Mouse (Mus musculus) lung, postnatal 4 days (tissue): Measurements from ENCODE around the gene Gm11549.
A peak's percentile ranks its signal among the peaks of the same experiment; 100 is the strongest.

Experiments used
- DNase-seq, 2 experiments: peaks; one replicate each; pipeline ENCODE4 v3.0.0; 2021

Gene Gm11549

DNA sequence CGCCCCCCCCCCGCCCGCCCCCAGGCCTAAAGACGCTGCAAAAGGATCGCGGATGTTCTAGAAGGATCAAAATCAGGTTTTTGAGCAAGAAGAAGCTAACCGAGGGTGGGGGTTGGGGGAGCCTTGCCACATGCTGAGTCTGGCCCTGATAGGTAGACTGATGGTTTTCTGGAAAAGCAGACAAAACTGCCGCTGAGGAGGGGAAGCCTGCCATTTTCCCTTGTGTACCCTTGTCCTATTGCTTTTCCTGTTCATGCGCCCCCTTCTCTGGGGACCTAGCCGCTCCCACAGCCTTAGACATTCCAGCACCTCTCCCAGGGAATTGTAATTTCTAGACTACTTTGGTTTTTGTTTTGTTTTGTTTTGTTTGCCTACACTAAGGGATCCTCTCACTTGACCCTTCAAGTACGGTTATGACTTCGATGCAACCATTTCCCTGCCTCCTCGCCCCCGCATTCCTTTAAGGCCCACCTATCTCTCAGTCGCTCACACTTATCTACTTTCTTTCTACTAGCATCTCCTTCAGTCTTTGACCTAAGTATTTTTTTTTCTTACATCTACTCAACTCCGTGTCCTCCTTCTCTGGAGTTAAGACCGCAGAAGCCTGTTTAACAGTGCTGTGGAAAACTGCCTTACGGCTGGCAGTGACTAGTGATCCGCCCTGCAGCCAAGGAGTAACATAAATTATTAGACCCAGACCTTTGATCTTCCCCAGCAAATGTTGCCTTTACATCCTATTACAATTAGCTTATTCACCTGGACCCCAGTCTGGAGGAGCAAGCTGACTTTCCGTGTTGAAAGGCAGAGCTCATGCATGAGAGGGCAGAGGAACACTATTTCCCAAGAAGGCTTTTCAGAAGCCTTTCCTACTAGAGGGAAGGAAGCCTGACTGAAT lies 45.1 kb downstream of the Gm11549 start:
- peak in 1 of 2 experiments; percentile 23 for DNase-seq

DNA sequence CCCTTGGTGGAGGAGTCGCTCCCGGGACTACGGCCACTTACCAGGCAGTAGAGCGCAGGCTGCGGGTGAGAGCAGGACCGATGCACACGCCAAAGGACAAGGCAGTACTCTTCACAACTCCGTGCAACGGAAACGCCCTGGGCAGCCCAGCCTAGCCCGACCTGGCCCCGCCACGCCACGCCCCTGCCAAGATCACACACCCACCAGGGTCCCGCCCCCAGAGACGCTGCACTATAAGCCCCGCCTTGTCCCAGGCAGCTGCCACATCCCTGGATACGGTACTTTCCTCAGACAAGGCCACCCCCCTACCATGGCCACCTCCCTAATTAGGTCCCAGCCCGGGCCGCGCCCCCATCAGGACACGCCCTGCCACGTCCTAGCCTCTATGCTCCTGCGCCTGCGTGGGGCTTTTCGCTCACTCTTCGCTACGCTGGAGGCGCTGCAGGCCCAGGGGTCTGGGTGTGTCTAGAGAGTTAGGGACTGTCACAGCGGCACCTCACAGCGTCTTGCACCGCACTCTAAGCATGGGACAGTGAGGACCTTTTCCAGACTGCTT lies 46.0 kb downstream of the Gm11549 start, which contains the start of the genes Anxa5 and 1810062G17Rik:
TSS of gene Anxa5 (minus strand) at position 363 of the 556 bp plus-strand sequence.
TSS of gene 1810062G17Rik (plus strand) at position 406 of the 556 bp plus-strand sequence.
- peak; percentile 99 for DNase-seq

DNA sequence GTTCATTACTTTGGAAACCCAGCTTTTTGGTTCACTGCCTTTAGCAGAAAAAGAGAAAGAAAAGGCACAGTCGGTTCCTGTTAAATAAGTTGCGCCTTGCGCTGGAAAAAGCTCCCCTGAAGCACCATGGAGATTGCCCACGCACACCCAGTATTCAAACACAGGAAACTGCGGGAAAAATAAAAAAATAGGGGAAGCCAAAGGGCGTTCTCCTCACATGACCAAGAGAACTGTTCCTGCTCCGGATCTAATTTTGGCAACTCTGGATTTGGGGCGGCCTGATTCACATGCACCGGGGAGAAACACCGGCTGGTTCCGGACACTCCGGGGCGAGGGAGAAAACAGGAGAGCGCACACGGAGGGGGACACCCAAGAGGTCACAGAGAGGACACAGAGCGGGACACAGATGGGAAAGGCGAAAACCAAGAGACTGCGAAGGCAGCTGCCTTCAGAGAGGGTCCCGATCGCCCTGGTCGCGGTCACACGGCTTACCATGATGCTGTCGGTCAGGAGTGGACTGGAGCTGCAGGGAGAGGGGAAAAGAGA lies 46.6 kb downstream of the Gm11549 start:
- DNase-seq = peak; percentile 42 to 59

DNA sequence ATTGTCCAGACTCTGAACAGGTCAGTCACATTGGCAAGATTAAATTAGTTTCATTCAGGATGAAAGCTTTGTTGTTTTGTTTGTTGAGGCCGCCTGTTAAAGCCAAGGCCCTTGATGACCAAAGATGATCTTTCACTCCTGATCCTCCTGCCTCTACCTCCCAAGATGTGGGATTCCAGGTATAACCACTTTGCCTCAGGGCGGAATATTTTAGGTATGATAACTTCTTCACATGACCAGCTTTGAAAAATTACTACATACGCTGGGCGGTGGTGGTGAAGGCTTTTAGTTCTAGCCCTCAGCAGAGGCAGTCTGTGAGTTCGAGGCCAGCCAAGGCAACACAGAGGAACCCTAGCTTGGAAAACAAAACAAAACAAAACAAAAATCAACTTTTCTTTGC lies 47.2 kb downstream of the Gm11549 start:
- DNase-seq = no peak

DNA sequence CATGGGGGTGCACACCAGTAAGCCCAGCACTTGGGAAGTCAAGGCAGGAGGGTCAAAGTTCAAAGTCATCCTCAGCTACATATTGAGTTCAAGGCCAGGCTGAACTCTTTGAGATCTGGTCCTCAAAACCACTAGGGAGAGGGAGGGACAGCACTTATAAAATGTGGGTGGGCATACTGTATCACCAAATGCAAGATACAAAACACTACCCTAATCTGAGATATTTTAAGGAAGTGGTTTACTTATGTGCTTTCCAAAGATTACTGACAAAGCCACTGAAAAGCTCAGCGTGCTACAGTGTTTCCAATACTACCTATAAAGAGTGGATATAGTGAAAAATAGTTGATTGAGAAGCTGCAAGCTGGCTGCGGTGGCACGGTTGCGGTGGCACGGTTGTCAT lies 48.4 kb downstream of the Gm11549 start:
- no peak for DNase-seq

DNA sequence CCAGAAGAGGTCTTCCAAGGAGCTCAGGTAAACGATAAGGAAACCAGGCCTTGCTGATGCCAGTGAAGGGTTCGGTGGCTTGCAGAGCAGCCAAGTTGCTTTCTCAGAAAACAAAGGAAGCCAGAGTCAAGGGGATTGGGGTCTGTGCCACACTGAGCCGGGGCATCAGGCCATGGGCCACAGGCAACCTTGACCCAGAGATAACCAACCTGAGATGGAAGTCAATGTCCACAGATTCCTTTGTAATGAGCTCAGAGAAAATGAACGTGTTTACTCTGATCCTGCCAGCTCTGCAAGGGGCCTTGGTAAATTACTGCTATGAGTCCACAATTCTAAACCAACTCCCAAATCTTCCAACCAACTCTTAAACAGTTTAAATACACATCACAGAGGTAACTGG lies 49.8 kb downstream of the Gm11549 start:
- DNase-seq = no peak

DNA sequence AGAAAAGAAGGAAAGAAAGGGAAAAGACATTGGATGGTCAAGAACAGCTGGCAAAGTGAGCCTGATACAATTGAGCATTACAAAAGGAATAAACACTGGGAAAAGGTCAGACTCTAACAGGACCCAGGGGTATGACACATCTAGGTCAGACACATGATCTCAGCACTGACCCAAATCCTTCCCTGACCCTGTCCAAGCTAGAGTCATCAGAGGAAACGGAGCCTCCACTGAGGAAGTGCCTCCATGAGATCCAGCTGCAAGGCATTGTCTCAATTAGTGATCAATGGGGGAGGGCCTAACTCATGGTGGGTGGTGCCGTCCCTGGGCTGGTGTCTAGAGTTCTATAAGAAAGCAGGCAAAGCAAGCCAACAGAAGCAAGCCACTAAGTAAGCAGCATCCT lies 52.7 kb downstream of the Gm11549 start:
- DNase-seq = no peak

DNA sequence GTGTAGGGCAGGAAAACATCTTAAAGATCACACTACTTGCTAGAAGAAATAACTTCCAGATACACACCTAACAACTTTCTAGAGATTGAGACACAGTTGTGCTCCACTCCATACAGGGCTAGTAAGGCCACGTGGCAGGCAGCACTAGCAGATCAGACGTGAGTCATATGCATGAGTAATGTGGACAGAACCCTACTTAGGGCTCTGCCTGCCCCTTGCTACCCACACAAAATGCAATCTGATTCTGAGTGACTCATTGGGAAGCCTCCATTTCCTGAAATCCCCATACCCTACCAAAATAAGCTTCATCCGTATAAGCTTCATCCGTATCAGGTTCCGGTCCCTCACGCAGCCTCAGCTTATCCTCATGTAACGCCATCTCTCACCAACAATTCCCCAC lies 54.0 kb downstream of the Gm11549 start:
- DNase-seq = no peak

DNA sequence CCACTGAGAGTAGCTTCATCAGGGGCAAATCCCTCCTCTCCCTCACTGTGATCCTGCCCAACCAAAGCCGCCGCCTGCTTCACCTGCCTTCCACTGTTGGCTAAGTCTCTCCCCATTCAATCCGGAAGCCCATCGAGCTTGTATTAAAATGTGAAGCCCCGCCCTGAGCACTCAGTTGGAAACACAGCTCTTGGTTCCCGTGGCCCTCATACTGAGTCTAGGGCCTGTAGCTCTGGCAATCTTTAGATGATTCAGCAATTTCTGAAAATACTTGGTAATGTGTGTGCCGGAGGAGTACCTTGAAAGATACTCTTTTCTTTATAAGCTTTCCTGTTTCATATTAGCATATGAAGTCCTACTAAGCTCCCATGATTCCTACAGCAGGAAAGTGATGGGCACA lies 56.1 kb downstream of the Gm11549 start:
- no peak for DNase-seq
